Mouse (Mus musculus): ENCODE measurements around the gene Atat1. TPM values are rescaled to one million over a fixed set of nuclear protein-coding genes. Genes with fewer than 3 reads are reported as not detected.

The Atat1 gene
- total RNA-seq, 2 experiments from 2014 or later: 6.0 to 10.7 TPM

DNA sequence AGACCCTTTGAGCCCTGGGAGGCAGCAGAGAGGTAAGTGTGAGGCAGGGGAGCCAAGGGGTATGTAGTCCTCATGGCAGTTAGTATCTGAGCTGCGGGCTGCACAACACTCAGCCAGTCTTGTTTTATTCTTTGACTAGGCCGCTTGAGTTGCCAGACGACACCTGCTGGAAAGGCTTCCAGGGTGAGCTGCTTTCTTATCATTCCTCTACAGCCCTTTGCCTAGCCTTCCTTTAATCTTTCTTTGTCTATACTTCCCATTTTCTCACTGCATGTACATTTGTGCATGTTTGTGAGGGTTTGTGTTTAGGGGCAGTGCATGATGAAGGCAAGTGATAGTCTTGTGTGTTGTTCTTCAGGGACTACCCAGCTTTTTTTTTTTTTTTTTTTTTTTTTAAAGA, 58.9 kb downstream of the Atat1 start:
- peak; percentile 97 for ATAC-seq (replicated peaks; ENCODE audit: poor library complexity)

DNA sequence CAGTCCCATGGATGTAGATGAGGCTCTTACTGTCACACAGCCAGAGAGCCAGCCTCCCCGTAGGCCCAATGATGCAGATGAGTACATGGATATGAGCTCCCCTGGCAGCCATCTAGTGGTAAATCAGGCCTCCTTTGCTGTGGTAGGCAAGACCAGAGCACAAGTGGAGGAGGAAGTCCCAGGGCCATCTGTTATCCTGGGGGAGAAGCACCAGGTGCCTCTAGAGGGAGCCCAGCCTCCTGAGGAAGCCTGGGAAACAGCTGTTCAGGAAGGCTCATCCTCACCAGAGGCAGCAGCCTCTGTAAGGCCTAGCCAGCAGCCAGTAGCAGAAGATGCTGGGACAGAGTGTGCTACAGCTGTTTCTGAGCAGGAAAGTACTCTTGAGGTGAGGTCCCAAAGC, 61.8 kb downstream of the Atat1 start:
- ATAC-seq (replicated peaks; ENCODE audit: poor library complexity): peak; percentile 21; the same call in 1 of the 2 replicates

Other genes starting within 250 kb of the Atat1 start
- 5.7 and 11.4 TPM in 2 replicates for gene Vars2, start 242.5 kb downstream of the Atat1 start, total RNA-seq (2015)
- 12.7 and 14.9 TPM in 2 replicates for gene Vars2, start 242.5 kb downstream of the Atat1 start, total RNA-seq (2017)
- 26.2 and 31.8 TPM in 2 replicates for gene Gtf2h4, start 236.3 kb downstream of the Atat1 start, total RNA-seq (2015)
- 24.8 and 29.5 TPM in 2 replicates for gene Gtf2h4, start 236.3 kb downstream of the Atat1 start, total RNA-seq (2017)
- gene Ddr1, start 205.5 kb downstream of the Atat1 start, total RNA-seq (2015): 0.15 TPM in 1 of 2 replicates, not detected in the other
- gene Ddr1, start 205.5 kb downstream of the Atat1 start, total RNA-seq (2017): 0.25 TPM in 1 of 2 replicates, not detected in the other
- gene Ier3, start 88.4 kb downstream of the Atat1 start, total RNA-seq (2015): 28.1 and 41.7 TPM in 2 replicates
- 24.6 and 33.1 TPM in 2 replicates for gene Ier3, start 88.4 kb downstream of the Atat1 start, total RNA-seq (2017)
- gene Flot1, start 86.8 kb downstream of the Atat1 start, total RNA-seq (2015): 52.9 and 58.3 TPM in 2 replicates
- 65.1 and 74.4 TPM in 2 replicates for gene Flot1, start 86.8 kb downstream of the Atat1 start, total RNA-seq (2017)
- 871 and 938 TPM in 2 replicates for gene Tubb5, start 71.8 kb downstream of the Atat1 start, total RNA-seq (2015)
- gene Tubb5, start 71.8 kb downstream of the Atat1 start, total RNA-seq (2017): 947 and 991 TPM in 2 replicates
- 77.6 and 77.8 TPM in 2 replicates for gene Mdc1, start 68.6 kb downstream of the Atat1 start, total RNA-seq (2015)
- 17.5 and 17.6 TPM in 2 replicates for gene Mdc1, start 68.6 kb downstream of the Atat1 start, total RNA-seq (2017)
- gene Nrm, start 48.8 kb downstream of the Atat1 start, total RNA-seq (2015): 47.4 and 64.5 TPM in 2 replicates
- 43.1 and 50.1 TPM in 2 replicates for gene Nrm, start 48.8 kb downstream of the Atat1 start, total RNA-seq (2017)
- gene Ppp1r18, start 44.5 kb downstream of the Atat1 start, total RNA-seq (2015): 49.8 and 60.9 TPM in 2 replicates
- 17.4 and 20.5 TPM in 2 replicates for gene Ppp1r18, start 44.5 kb downstream of the Atat1 start, total RNA-seq (2017)
- gene Dhx16, start 30.3 kb downstream of the Atat1 start, total RNA-seq (2015): 100 and 110 TPM in 2 replicates
- 78.2 and 82.0 TPM in 2 replicates for gene Dhx16, start 30.3 kb downstream of the Atat1 start, total RNA-seq (2017)
- 38.8 and 51.8 TPM in 2 replicates for gene 2310061I04Rik, start 12.6 kb downstream of the Atat1 start, total RNA-seq (2015)
- 4.5 and 7.5 TPM in 2 replicates for gene 2310061I04Rik, start 12.6 kb downstream of the Atat1 start, total RNA-seq (2017)
- 96.2 and 142 TPM in 2 replicates for gene Mrps18b, start 6.3 kb upstream of the Atat1 start, total RNA-seq (2015)
- 68.3 and 76.4 TPM in 2 replicates for gene Mrps18b, start 6.3 kb upstream of the Atat1 start, total RNA-seq (2017)
- 75.7 and 80.1 TPM in 2 replicates for gene Ppp1r10, start 6.4 kb upstream of the Atat1 start, total RNA-seq (2015)
- gene Ppp1r10, start 6.4 kb upstream of the Atat1 start, total RNA-seq (2017): 121 and 126 TPM in 2 replicates
- 46.1 and 50.1 TPM in 2 replicates for gene Abcf1, start 59.7 kb upstream of the Atat1 start, total RNA-seq (2015)
- 150 and 251 TPM in 2 replicates for gene Abcf1, start 59.7 kb upstream of the Atat1 start, total RNA-seq (2017)
- 10.0 and 12.4 TPM in 2 replicates for gene Gnl1, start 69.8 kb upstream of the Atat1 start, total RNA-seq (2015)
- 18.5 and 27.3 TPM in 2 replicates for gene Gnl1, start 69.8 kb upstream of the Atat1 start, total RNA-seq (2017)
- gene Prr3, start 70.2 kb upstream of the Atat1 start, total RNA-seq (2015): 18.5 and 20.3 TPM in 2 replicates
- 11.9 and 13.3 TPM in 2 replicates for gene Prr3, start 70.2 kb upstream of the Atat1 start, total RNA-seq (2017)
- 2.5 and 2.7 TPM in 2 replicates for gene H2-T24, start 110.5 kb upstream of the Atat1 start, total RNA-seq (2015)
- gene H2-T24, start 110.5 kb upstream of the Atat1 start, total RNA-seq (2017): 12.6 and 13.0 TPM in 2 replicates
- 57.1 and 77.2 TPM in 2 replicates for gene H2-T23, start 122.8 kb upstream of the Atat1 start, total RNA-seq (2015)
- 65.6 and 67.5 TPM in 2 replicates for gene H2-T23, start 122.8 kb upstream of the Atat1 start, total RNA-seq (2017)
- gene H2-T22, start 132.7 kb upstream of the Atat1 start, total RNA-seq (2015): 31.2 and 31.9 TPM in 2 replicates
- 37.9 and 39.7 TPM in 2 replicates for gene H2-T22, start 132.7 kb upstream of the Atat1 start, total RNA-seq (2017)
- not detected in 2 replicates for gene Gm6034, start 132.9 kb upstream of the Atat1 start, total RNA-seq (2015)
- not detected in 2 replicates for gene Gm6034, start 132.9 kb upstream of the Atat1 start, total RNA-seq (2017)
- gene Gm11127, start 148.3 kb upstream of the Atat1 start, total RNA-seq (2015): not detected in 2 replicates
- not detected in 2 replicates for gene Gm11127, start 148.3 kb upstream of the Atat1 start, total RNA-seq (2017)
- gene Gm19684, start 211.6 kb upstream of the Atat1 start, total RNA-seq (2015): 0.35 and 0.71 TPM in 2 replicates
- gene Gm19684, start 211.6 kb upstream of the Atat1 start, total RNA-seq (2017): not detected in 2 replicates
- not detected in 2 replicates for gene Gm7030, start 219.3 kb upstream of the Atat1 start, total RNA-seq (2015)
- not detected in 2 replicates for gene Gm7030, start 219.3 kb upstream of the Atat1 start, total RNA-seq (2017)